Mouse (Mus musculus): Measurements from ENCODE around the gene Commd1.

DNA sequence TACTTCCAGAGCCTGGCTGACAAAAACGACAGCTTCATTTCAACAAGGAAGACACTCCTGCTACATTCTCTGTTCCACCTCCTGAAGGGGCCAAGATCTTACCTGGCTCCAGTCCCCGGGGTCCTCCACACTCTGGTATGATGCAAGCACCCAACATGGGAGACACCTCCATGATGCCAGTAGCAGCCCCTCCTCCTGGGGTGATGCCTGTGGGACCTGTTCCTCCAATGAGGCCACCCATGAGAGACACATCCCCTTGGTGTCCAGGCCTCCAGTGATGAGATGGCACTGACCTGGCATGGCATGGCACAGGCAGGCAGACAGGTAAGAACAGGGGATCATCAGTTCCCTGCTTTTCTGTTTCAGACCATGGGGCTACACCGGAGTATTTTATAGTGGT, 4.0 kb downstream of the Commd1 start:
- TF ChIP-seq CTCF (conservative IDR thresholded peaks at IDR 0.05; ENCODE audit: insufficient read depth, insufficient read length, low read depth, low read length) (no peak), POLR2A (IDR thresholded peaks at IDR 0.05; ENCODE audit: low read depth, low read length) (no peak)

All from kidney, adult 2 months (tissue).